Mouse (Mus musculus) myocyte (in vitro differentiated cells): ENCODE data around the gene Rnf114. TPM values are rescaled to one million over a fixed set of nuclear protein-coding genes. Genes with fewer than 3 reads are reported as not detected.

Experiments
- H3K27me3 ChIP-seq: one replicate; pipeline ENCODE4 v1.6.1; 2011; ENCODE audit not compliant: control insufficient read depth, insufficient read depth, insufficient read length
- H3K36me3 ChIP-seq: one replicate; pipeline ENCODE4 v1.6.1; 2011; ENCODE audit not compliant: control insufficient read depth, insufficient read depth
- H3K4me2 ChIP-seq: one replicate; pipeline ENCODE4 v1.6.1; 2011; ENCODE audit warnings: low read depth, control low read depth
- H3K4me3 ChIP-seq: one replicate; pipeline ENCODE4 v1.5.1; 2011; ENCODE audit warnings: mild to moderate bottlenecking, control low read depth, moderate library complexity
- H3K79me2 ChIP-seq: one replicate; pipeline ENCODE4 v1.6.1; 2011; ENCODE audit not compliant: control insufficient read depth, insufficient read depth
- H3ac ChIP-seq: one replicate; pipeline ENCODE4 v1.6.1; 2011; ENCODE audit not compliant: control insufficient read depth, insufficient read length
- CEBPB ChIP-seq: IDR thresholded peaks from 2 replicates; pipeline ENCODE4 v1.6.1; 2011; ENCODE audit warnings: mild to moderate bottlenecking, moderate library complexity; ENCODE audit not compliant: poor library complexity, insufficient read depth, severe bottlenecking
- E2F4 ChIP-seq: IDR thresholded peaks from one replicate; pipeline ENCODE4 v1.6.1; 2011; ENCODE audit warnings: mild to moderate bottlenecking, control low read depth, moderate library complexity; ENCODE audit not compliant: insufficient read depth
- MAX ChIP-seq: IDR thresholded peaks from one replicate; pipeline ENCODE4 v1.6.1; 2011; ENCODE audit warnings: low read depth, mild to moderate bottlenecking, control low read depth
- MYOD1 ChIP-seq, 3 experiments: IDR thresholded peaks; one replicate each; pipeline ENCODE4 v1.6.1; 2011; ENCODE audit warnings: control low read depth in 2 of 3, low read depth in 2 of 3, mild to moderate bottlenecking in 2 of 3, moderate library complexity in 1 of 3; ENCODE audit not compliant: insufficient read length in 2 of 3, control insufficient read depth in 1 of 3
- MYOG ChIP-seq, 3 experiments: IDR thresholded peaks; one replicate each; pipeline ENCODE4 v1.6.1; 2011; ENCODE audit warnings: control low read depth in 2 of 3, low read depth in 2 of 3, mild to moderate bottlenecking in 2 of 3; ENCODE audit not compliant: insufficient read length in 2 of 3, control insufficient read depth in 1 of 3, insufficient read depth in 1 of 3
- POLR2A ChIP-seq: IDR thresholded peaks from one replicate; pipeline ENCODE4 v1.6.1; 2011; ENCODE audit warnings: low read depth, mild to moderate bottlenecking, control low read depth, moderate library complexity; ENCODE audit not compliant: insufficient read length
- POLR2AphosphoS2 ChIP-seq: IDR thresholded peaks from one replicate; pipeline ENCODE4 v1.6.1; 2011; ENCODE audit warnings: low read depth, control low read depth; ENCODE audit not compliant: insufficient read length
- REST ChIP-seq: IDR thresholded peaks from one replicate; pipeline ENCODE4 v1.6.1; 2011; ENCODE audit warnings: mild to moderate bottlenecking, control low read depth, moderate library complexity; ENCODE audit not compliant: insufficient read depth, insufficient read length
- SRF ChIP-seq: IDR thresholded peaks from one replicate; pipeline ENCODE4 v1.6.1; 2011; ENCODE audit warnings: low read depth; ENCODE audit not compliant: control insufficient read depth, insufficient read length
- TCF12 ChIP-seq: IDR thresholded peaks from one replicate; pipeline ENCODE4 v1.6.1; 2011; ENCODE audit warnings: mild to moderate bottlenecking, control low read depth; ENCODE audit not compliant: poor library complexity, insufficient read depth, severe bottlenecking
- TCF3 ChIP-seq: IDR thresholded peaks from one replicate; pipeline ENCODE4 v1.6.1; 2011; ENCODE audit warnings: low read depth, control low read depth; ENCODE audit not compliant: insufficient read length
- USF1 ChIP-seq: IDR thresholded peaks from one replicate; pipeline ENCODE4 v1.6.1; 2011; ENCODE audit warnings: low read depth, mild to moderate bottlenecking, control low read depth, moderate library complexity
- polyA plus RNA-seq: library from polyadenylated mRNA; unstranded; fragments of >200 nt; fragmentation: generic; extraction: Trizol; gene quantifications from one replicate; pipeline ENCODE4 v1.2.1, GENCODE M21; 2012; ENCODE audit warnings: missing spikeins

Rnf114 gene
- polyA plus RNA-seq, 1 experiment, result 40.9 TPM

- Histone ChIP-seq H3K36me3 (peaks cover 18% of the 10 kb centered on the region), H3K79me2 (no peaks in the 10 kb centered on the region), H3K27me3 (no peaks in the 10 kb centered on the region), H3ac (no peak overlapping the region), H3K4me2 (no peak overlapping the region), H3K4me3 (no peak overlapping the region)
- no peak for TF ChIP-seq CEBPB
- TF ChIP-seq POLR2AphosphoS2, result no peak
Measured at GRCm38 (mm10) chr2:167449331-167450275, 42.8 kb upstream of the Rnf114 start.

- Histone ChIP-seq H3K4me3 (no peak overlapping the region), H3K4me2 (no peak overlapping the region), H3ac (no peak overlapping the region), H3K79me2 (no peaks in the 10 kb centered on the region), H3K36me3 (peaks cover 20% of the 10 kb centered on the region), H3K27me3 (no peaks in the 10 kb centered on the region)
- TF ChIP-seq CEBPB, result no peak
- TF ChIP-seq USF1, result no peak
- no peak for TF ChIP-seq MYOG (IDR thresholded peaks at IDR 0.05; ENCODE audit: control insufficient read depth in 1 of 3, insufficient read depth in 1 of 3, insufficient read length in 2 of 3, low read depth in 2 of 3)
- TF ChIP-seq POLR2A, result no peak
- TF ChIP-seq POLR2AphosphoS2, result no peak
- no peak for TF ChIP-seq TCF12
- no peak for TF ChIP-seq MYOD1 (IDR thresholded peaks at IDR 0.05; ENCODE audit: control insufficient read depth in 1 of 3, insufficient read length in 2 of 3, low read depth in 2 of 3)
- no peak for TF ChIP-seq TCF3
- TF ChIP-seq SRF, result no peak
- TF ChIP-seq E2F4, result no peak
Measured at GRCm38 (mm10) chr2:167450647-167451046, 41.8 kb upstream of the Rnf114 start.

GRCm38 (mm10) chr2:167453814-167454213, 38.6 kb upstream of the Rnf114 start:
- H3K4me3 ChIP-seq, result no peak overlapping the region
- H3K4me2 ChIP-seq, result no peak overlapping the region
- H3K36me3 ChIP-seq, result peaks cover 9% of the 10 kb centered on the region
- no peak for TF ChIP-seq POLR2AphosphoS2
- TF ChIP-seq MYOD1 (IDR thresholded peaks at IDR 0.05; ENCODE audit: control insufficient read depth in 1 of 3, insufficient read length in 2 of 3, low read depth in 2 of 3), result no peak
- no peak for TF ChIP-seq MAX
- TF ChIP-seq TCF3, result no peak
- TF ChIP-seq E2F4, result no peak
- TF ChIP-seq SRF, result no peak
- no peak for TF ChIP-seq USF1
- TF ChIP-seq CEBPB, result no peak
- TF ChIP-seq MYOG (IDR thresholded peaks at IDR 0.05; ENCODE audit: control insufficient read depth in 1 of 3, insufficient read depth in 1 of 3, insufficient read length in 2 of 3, low read depth in 2 of 3), result no peak
- H3K79me2 ChIP-seq, result no peaks in the 10 kb centered on the region
- H3ac ChIP-seq, result no peak overlapping the region
- H3K27me3 ChIP-seq, result no peaks in the 10 kb centered on the region

- TF ChIP-seq MYOD1 (IDR thresholded peaks at IDR 0.05; ENCODE audit: control insufficient read depth in 1 of 3, insufficient read length in 2 of 3, low read depth in 2 of 3), result no peak
- peak in 1 of 3 experiments; percentile 12 for TF ChIP-seq MYOG (IDR thresholded peaks at IDR 0.05; ENCODE audit: control insufficient read depth in 1 of 3, insufficient read depth in 1 of 3, insufficient read length in 2 of 3, low read depth in 2 of 3)
Measured at GRCm38 (mm10) chr2:167456361-167457020, 36.0 kb upstream of the Rnf114 start.

GRCm38 (mm10) chr2:167457213-167457612, 35.2 kb upstream of the Rnf114 start:
- Histone ChIP-seq H3ac (no peak overlapping the region), H3K27me3 (no peaks in the 10 kb centered on the region), H3K79me2 (no peaks in the 10 kb centered on the region), H3K4me2 (no peak overlapping the region), H3K36me3 (peaks cover 9% of the 10 kb centered on the region), H3K4me3 (no peak overlapping the region)
- TF ChIP-seq E2F4 (no peak), TCF12 (no peak), USF1 (no peak), POLR2AphosphoS2 (no peak), TCF3 (no peak), POLR2A (no peak), MYOG (IDR thresholded peaks at IDR 0.05; ENCODE audit: control insufficient read depth in 1 of 3, insufficient read depth in 1 of 3, insufficient read length in 2 of 3, low read depth in 2 of 3) (no peak), SRF (no peak), CEBPB (no peak), REST (no peak), MAX (no peak), MYOD1 (IDR thresholded peaks at IDR 0.05; ENCODE audit: control insufficient read depth in 1 of 3, insufficient read length in 2 of 3, low read depth in 2 of 3) (no peak)

More at GRCm38 (mm10) chr2:167456361-167457020, 36.0 kb upstream of the Rnf114 start:
- Histone ChIP-seq H3ac (no peak overlapping the region), H3K79me2 (no peaks in the 10 kb centered on the region), H3K4me3 (no peak overlapping the region), H3K36me3 (peaks cover 9% of the 10 kb centered on the region), H3K4me2 (no peak overlapping the region), H3K27me3 (no peaks in the 10 kb centered on the region)
